Mouse (Mus musculus) myocyte (in vitro differentiated cells): ENCODE measurements around the gene Tmem132a.

Experiments
- CEBPB ChIP-seq: IDR thresholded peaks from 2 replicates; pipeline ENCODE4 v1.6.1; 2011; ENCODE audit warnings: mild to moderate bottlenecking, moderate library complexity; ENCODE audit not compliant: poor library complexity, insufficient read depth, severe bottlenecking
- E2F4 ChIP-seq: IDR thresholded peaks from one replicate; pipeline ENCODE4 v1.6.1; 2011; ENCODE audit warnings: mild to moderate bottlenecking, control low read depth, moderate library complexity; ENCODE audit not compliant: insufficient read depth
- POLR2A ChIP-seq: IDR thresholded peaks from one replicate; pipeline ENCODE4 v1.6.1; 2011; ENCODE audit warnings: low read depth, mild to moderate bottlenecking, control low read depth, moderate library complexity; ENCODE audit not compliant: insufficient read length
- POLR2AphosphoS2 ChIP-seq: IDR thresholded peaks from one replicate; pipeline ENCODE4 v1.6.1; 2011; ENCODE audit warnings: low read depth, control low read depth; ENCODE audit not compliant: insufficient read length
- SRF ChIP-seq: IDR thresholded peaks from one replicate; pipeline ENCODE4 v1.6.1; 2011; ENCODE audit warnings: low read depth; ENCODE audit not compliant: control insufficient read depth, insufficient read length
- USF1 ChIP-seq: IDR thresholded peaks from one replicate; pipeline ENCODE4 v1.6.1; 2011; ENCODE audit warnings: low read depth, mild to moderate bottlenecking, control low read depth, moderate library complexity

DNA sequence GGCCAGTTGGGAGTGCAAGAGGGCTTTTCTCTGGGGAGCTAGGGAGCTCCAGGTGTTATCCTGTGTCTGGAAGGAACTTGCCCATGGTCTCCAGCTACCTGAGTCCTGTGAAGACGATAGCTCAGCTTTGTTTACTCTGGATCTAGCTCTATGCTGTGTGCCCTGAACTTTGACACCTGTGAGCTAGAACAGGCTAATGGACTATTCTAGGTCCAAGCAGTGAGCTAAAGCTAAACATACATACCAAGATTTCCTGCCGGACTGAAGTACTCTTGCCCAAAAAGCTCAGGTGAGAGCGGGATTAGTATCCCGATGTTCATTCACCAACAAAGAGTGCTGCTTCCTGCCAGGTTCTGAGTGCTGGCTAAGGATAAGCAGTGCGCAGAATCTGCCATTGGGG, 34.8 kb upstream of the Tmem132a start:
- TF ChIP-seq POLR2AphosphoS2 (no peak), USF1 (no peak), CEBPB (no peak), POLR2A (no peak), SRF (no peak), E2F4 (no peak)
